In the genomic region with DNA sequence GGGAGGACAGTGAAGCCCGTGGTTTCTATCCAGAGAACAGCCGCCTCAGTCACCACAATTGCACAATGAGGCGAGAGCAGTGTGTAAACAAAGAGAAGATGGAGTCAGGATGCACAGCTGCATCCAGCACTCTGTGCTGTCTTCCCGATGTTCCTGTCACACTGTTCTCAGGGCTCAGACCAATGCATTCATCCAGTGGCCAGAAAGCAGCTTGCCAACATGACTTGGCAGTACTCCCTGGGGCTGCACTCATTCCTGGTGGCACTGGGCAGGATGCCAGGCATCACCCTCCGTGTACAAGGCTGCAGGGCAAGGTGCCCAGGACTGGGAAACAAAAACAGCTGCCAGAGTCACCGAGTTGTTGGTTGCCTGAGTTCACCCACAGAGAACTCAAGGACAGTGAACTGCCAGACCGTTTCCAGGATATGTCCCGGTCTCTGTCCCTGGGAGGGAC, we compare ENCODE assay signal across 9 mouse cellular contexts.
DNase-seq lines count a peak whose midpoint lies in the region; ATAC-seq and TF ChIP-seq lines count a peak whose summit lies in the region.
"Had no signal": no experiment of that assay in that cellular context is flagged by ENCODE, and none has a peak within 500 bp of the region (broad histone marks: within the 10 kb centered on the region; RNA-seq: fewer than 3 reads in every experiment).

No protein-coding gene starts in this region.

- DNase-seq in retina, adult 2 months (ENCODE audit: low read depth, low spot score), result peak; percentile 38
- DNase-seq in retina, embryonic 14.5 days (ENCODE audit: low spot score), result no peak
- DNase-seq in heart, postnatal 0 days (ENCODE audit: low spot score), result peak; percentile 93
- peak; percentile 92 for DNase-seq in left cerebral cortex, adult 11 months (ENCODE audit: low spot score)
- peak; percentile 95 for DNase-seq in midbrain, postnatal 0 days (ENCODE audit: low spot score)
- peak; percentile 93 for DNase-seq in testis, postnatal 10 days (ENCODE audit: low spot score)

- no peak overlapping the region for H3K4me3 ChIP-seq in heart, postnatal 0 days (ENCODE audit: low read depth, low read length)
- H3K4me3 ChIP-seq in midbrain, postnatal 0 days (ENCODE audit: low read depth, low read length), result no peak overlapping the region

- H3K27me3 ChIP-seq in heart, postnatal 0 days (ENCODE audit: control insufficient read depth, insufficient read depth, low read length), result no peaks in the 10 kb centered on the region
- no peaks in the 10 kb centered on the region for H3K27me3 ChIP-seq in midbrain, postnatal 0 days (ENCODE audit: insufficient read depth, low read length)

- H3K4me2 ChIP-seq in heart, postnatal 0 days (ENCODE audit: low read depth, low read length), result no peak overlapping the region
- H3K4me2 ChIP-seq in midbrain, postnatal 0 days (ENCODE audit: low read depth, low read length, poor library complexity, severe bottlenecking), result 0 out of 2 replicates have a peak overlapping the region, but pooled peaks have one; percentile 0

- no peak for TF ChIP-seq CTCF in heart, postnatal 0 days (IDR thresholded peaks at IDR 0.05; ENCODE audit: low read depth)
- TF ChIP-seq CTCF in midbrain, postnatal 0 days (IDR thresholded peaks at IDR 0.05), result no peak

- 29% methylated on average over 8 of the region's 8 CpGs for WGBS in heart, postnatal 0 days
- WGBS in midbrain, postnatal 0 days, result 45% methylated on average over 8 of the region's 8 CpGs

- ATAC-seq in common myeloid progenitor, adult 5-6 weeks (replicated peaks; ENCODE audit: low read depth, poor library complexity, severe bottlenecking), result peak; percentile 66
- peak; percentile 99 for ATAC-seq in heart, postnatal 0 days (ENCODE audit: insufficient read depth, low read depth)
- peak; percentile 94 for ATAC-seq in midbrain, postnatal 0 days (ENCODE audit: low FRiP score)
- ATAC-seq in CD4-positive, CD25-positive, alpha-beta regulatory T cell, adult 4 months, result no peak

- H3K9me3 ChIP-seq in heart, postnatal 0 days (replicated peaks; ENCODE audit: control insufficient read depth, low read length), result no peaks in the 10 kb centered on the region
- H3K9me3 ChIP-seq in midbrain, postnatal 0 days (ENCODE audit: low read length), result no peaks in the 10 kb centered on the region

- H3K4me1 ChIP-seq in heart, postnatal 0 days (ENCODE audit: control insufficient read depth, insufficient read depth), result 0 out of 2 replicates have a peak, but pooled peaks cover 8% of the 10 kb centered on the region
- no peaks in the 10 kb centered on the region for H3K4me1 ChIP-seq in midbrain, postnatal 0 days (ENCODE audit: insufficient read depth, low read length)

- peak overlapping the region; percentile 86 for H3K27ac ChIP-seq in heart, postnatal 0 days (ENCODE audit: low read depth)
- H3K27ac ChIP-seq in midbrain, postnatal 0 days (ENCODE audit: low read depth, low read length), result no peak overlapping the region
- H3K27ac ChIP-seq: liver, embryonic 14.5 days had no signal

- H3K36me3 ChIP-seq in heart, postnatal 0 days (replicated peaks; ENCODE audit: control insufficient read depth, insufficient read depth, low read length), result no peaks in the 10 kb centered on the region
- H3K36me3 ChIP-seq in midbrain, postnatal 0 days (ENCODE audit: insufficient read depth, low read length), result no peaks in the 10 kb centered on the region

- no peak overlapping the region for H3K9ac ChIP-seq in heart, postnatal 0 days (replicated peaks; ENCODE audit: low read depth, low read length)
- no peak overlapping the region for H3K9ac ChIP-seq in midbrain, postnatal 0 days (replicated peaks; ENCODE audit: low read length, poor library complexity, severe bottlenecking)
- H3K9ac ChIP-seq: liver, embryonic 14.5 days had no signal

- no peak for TF ChIP-seq EP300 in heart, postnatal 0 days (IDR thresholded peaks at IDR 0.05; ENCODE audit: low read depth)
